In the genomic region with DNA sequence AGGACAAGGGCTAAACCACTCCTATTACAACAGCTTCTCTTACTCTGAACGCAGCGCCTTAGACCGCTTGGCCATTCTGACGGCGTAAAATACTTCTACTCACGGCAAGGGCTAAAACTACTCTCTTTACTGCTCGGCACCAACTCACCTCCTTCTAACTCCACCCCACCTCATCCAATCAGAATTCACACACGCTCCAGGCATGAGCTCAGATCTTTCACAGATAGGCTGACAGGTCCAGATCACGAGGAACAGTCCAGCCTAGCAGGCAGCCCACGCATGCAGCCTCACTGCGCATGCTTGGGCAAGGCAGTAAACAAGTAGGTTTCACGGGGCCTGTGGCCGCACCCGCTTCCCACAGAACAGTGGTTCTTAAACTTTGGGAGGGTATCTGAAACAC, we compare ENCODE assay signal across 22 mouse cellular contexts. TPM values are rescaled to one million over a fixed set of nuclear protein-coding genes. Genes with fewer than 3 reads are reported as not detected.
"Had no signal": no experiment of that assay in that cellular context is flagged by ENCODE, and none has a peak within 500 bp of the region (broad histone marks: within the 10 kb centered on the region; RNA-seq: fewer than 3 reads in every experiment).

No protein-coding gene starts in this region.

- DNase-seq: left cerebral cortex, postnatal 4 days; liver; liver, embryonic 13.5 days; liver, postnatal 0 days; lung, adult 18-20 months; lung, adult 2 months; lung, embryonic 14.5 days; lung, postnatal 10 days; lung, postnatal 14 days; lung, postnatal 36 days; lung, postnatal 4 days; midbrain, embryonic 14.5 days had no signal

RNA-seq across cellular contexts. Expression of gene Otc, which starts 45.2 kb away (rescaled TPM):
- total RNA-seq: left cerebral cortex, adult 8-10 months; left cerebral cortex, postnatal 10 days; left cerebral cortex, postnatal 14 days; left cerebral cortex, postnatal 25 days; left cerebral cortex, postnatal 36 days; left cerebral cortex, postnatal 4 days; megakaryocyte progenitor cell, adult 5-6 weeks; megakaryocyte, adult 5-6 weeks; megakaryocyte-erythroid progenitor cell, adult 5-6 weeks; midbrain, postnatal 0 days; monocyte, adult 5-6 weeks had no signal
